In genomic region chr6:144311754-144312153, GRCm38 (mm10) we compare ENCODE assay signal across 20 mouse cellular contexts.
DNase-seq lines count a peak whose midpoint lies in the region; ATAC-seq and TF ChIP-seq lines count a peak whose summit lies in the region.
"Had no signal": no experiment of that assay in that cellular context is flagged by ENCODE, and none has a peak within 500 bp of the region (broad histone marks: within the 10 kb centered on the region; RNA-seq: fewer than 3 reads in every experiment).

No protein-coding gene starts in this region.

- no peak overlapping the region for H3K4me3 ChIP-seq in hindbrain, embryonic 14.5 days (replicated peaks; ENCODE audit: low read length)
- H3K4me3 ChIP-seq in hindbrain, embryonic 16.5 days (ENCODE audit: low read length), result no peak overlapping the region
- H3K4me3 ChIP-seq in forebrain, embryonic 14.5 days (ENCODE audit: low read depth, low read length), result no peak overlapping the region
- no peak overlapping the region for H3K4me3 ChIP-seq in intestine, postnatal 0 days (ENCODE audit: low read depth, low read length)
- H3K4me3 ChIP-seq in liver, embryonic 16.5 days (ENCODE audit: low read depth, low read length), result no peak overlapping the region
- no peak overlapping the region for H3K4me3 ChIP-seq in left cerebral cortex, adult 2 months
- H3K4me3 ChIP-seq: heart, embryonic 13.5 days; kidney, embryonic 15.5 days; lung, embryonic 15.5 days had no signal

- TF ChIP-seq CTCF in intestine, postnatal 0 days (IDR thresholded peaks at IDR 0.05; ENCODE audit: low read depth), result no peak
- TF ChIP-seq CTCF in left cerebral cortex, adult 2 months (IDR thresholded peaks at IDR 0.05), result no peak

- no peaks in the 10 kb centered on the region for H3K36me3 ChIP-seq in hindbrain, embryonic 14.5 days (replicated peaks; ENCODE audit: control insufficient read depth, insufficient read depth)
- no peaks in the 10 kb centered on the region for H3K36me3 ChIP-seq in hindbrain, embryonic 16.5 days (ENCODE audit: control insufficient read depth, insufficient read depth, low read length)
- no peaks in the 10 kb centered on the region for H3K36me3 ChIP-seq in forebrain, embryonic 14.5 days (ENCODE audit: control insufficient read depth, insufficient read depth, low read length)
- no peaks in the 10 kb centered on the region for H3K36me3 ChIP-seq in intestine, postnatal 0 days (ENCODE audit: control insufficient read depth, insufficient read depth)
- no peaks in the 10 kb centered on the region for H3K36me3 ChIP-seq in liver, embryonic 16.5 days (ENCODE audit: control insufficient read depth, insufficient read depth)
- H3K36me3 ChIP-seq: heart, embryonic 13.5 days; kidney, embryonic 15.5 days; lung, embryonic 15.5 days had no signal

- ATAC-seq in hindbrain, embryonic 14.5 days (ENCODE audit: low FRiP score), result no peak
- ATAC-seq in hindbrain, embryonic 16.5 days, result no peak
- no peak for ATAC-seq in forebrain, embryonic 14.5 days
- ATAC-seq in intestine, postnatal 0 days, result peak; percentile 74
- ATAC-seq in liver, embryonic 16.5 days (ENCODE audit: low read depth), result peak; percentile 89

- H3K9ac ChIP-seq in hindbrain, embryonic 14.5 days, result no peak overlapping the region
- no peak overlapping the region for H3K9ac ChIP-seq in hindbrain, embryonic 16.5 days (ENCODE audit: low read depth, low read length)
- H3K9ac ChIP-seq in forebrain, embryonic 14.5 days (ENCODE audit: low read length), result no peak overlapping the region; the same call in 1 of the 2 replicates
- H3K9ac ChIP-seq in intestine, postnatal 0 days (ENCODE audit: low read depth, low read length), result no peak overlapping the region
- H3K9ac ChIP-seq in liver, embryonic 16.5 days (ENCODE audit: low read depth, low read length), result no peak overlapping the region
- H3K9ac ChIP-seq: heart, embryonic 13.5 days; kidney, embryonic 15.5 days; lung, embryonic 15.5 days had no signal

- 56% methylated on average over 4 of the region's 4 CpGs for WGBS in hindbrain, embryonic 14.5 days
- WGBS in hindbrain, embryonic 16.5 days, result 53% methylated on average over 4 of the region's 4 CpGs
- WGBS in forebrain, embryonic 14.5 days, result 48% methylated on average over 4 of the region's 4 CpGs
- 41% methylated on average over 4 of the region's 4 CpGs for WGBS in intestine, postnatal 0 days
- 51% methylated on average over 4 of the region's 4 CpGs for WGBS in liver, embryonic 16.5 days (ENCODE audit: insufficient replicate concordance)

- no peaks in the 10 kb centered on the region for H3K27me3 ChIP-seq in hindbrain, embryonic 14.5 days (ENCODE audit: control insufficient read depth, insufficient read depth, low read length)
- H3K27me3 ChIP-seq in hindbrain, embryonic 16.5 days (replicated peaks; ENCODE audit: control insufficient read depth, insufficient read depth, low read length), result no peaks in the 10 kb centered on the region
- no peaks in the 10 kb centered on the region for H3K27me3 ChIP-seq in forebrain, embryonic 14.5 days (replicated peaks; ENCODE audit: control insufficient read depth, insufficient read depth, low read length)
- H3K27me3 ChIP-seq in intestine, postnatal 0 days (replicated peaks; ENCODE audit: control insufficient read depth, insufficient read depth, low read length), result no peaks in the 10 kb centered on the region
- no peaks in the 10 kb centered on the region for H3K27me3 ChIP-seq in liver, embryonic 16.5 days (ENCODE audit: control insufficient read depth, insufficient read depth, low read depth, low read length)
- H3K27me3 ChIP-seq: CH12.LX; heart, embryonic 13.5 days; kidney, embryonic 15.5 days; lung, embryonic 15.5 days had no signal

- intact Hi-C loops in left cerebral cortex, adult 2 months (cut with DNase I), result no loop called here

- no peaks in the 10 kb centered on the region for H3K9me3 ChIP-seq in hindbrain, embryonic 14.5 days (ENCODE audit: control insufficient read depth, low read length)
- H3K9me3 ChIP-seq in hindbrain, embryonic 16.5 days (ENCODE audit: control insufficient read depth, low read length), result no peaks in the 10 kb centered on the region
- no peaks in the 10 kb centered on the region for H3K9me3 ChIP-seq in forebrain, embryonic 14.5 days (replicated peaks; ENCODE audit: control insufficient read depth, low read length)
- no peaks in the 10 kb centered on the region for H3K9me3 ChIP-seq in intestine, postnatal 0 days (ENCODE audit: control insufficient read depth)
- H3K9me3 ChIP-seq in liver, embryonic 16.5 days (replicated peaks; ENCODE audit: control insufficient read depth, low read length), result no peaks in the 10 kb centered on the region
- H3K9me3 ChIP-seq: heart, embryonic 13.5 days; kidney, embryonic 15.5 days; lung, embryonic 15.5 days had no signal

- no peak overlapping the region for H3K4me2 ChIP-seq in hindbrain, embryonic 14.5 days (replicated peaks)
- H3K4me2 ChIP-seq in hindbrain, embryonic 16.5 days (ENCODE audit: low read length), result no peak overlapping the region
- H3K4me2 ChIP-seq in forebrain, embryonic 14.5 days (ENCODE audit: low read length), result no peak overlapping the region
- no peak overlapping the region for H3K4me2 ChIP-seq in intestine, postnatal 0 days (replicated peaks; ENCODE audit: low read depth)
- no peak overlapping the region for H3K4me2 ChIP-seq in liver, embryonic 16.5 days (ENCODE audit: low read depth, low read length)
- H3K4me2 ChIP-seq: heart, embryonic 13.5 days; kidney, embryonic 15.5 days; lung, embryonic 15.5 days had no signal

- DNase-seq in hindbrain, embryonic 14.5 days (ENCODE audit: low spot score), result no peak
- no peak for DNase-seq in forebrain, embryonic 14.5 days (ENCODE audit: low spot score)
- no peak for DNase-seq in cerebellum, postnatal 4 days (ENCODE audit: low spot score in 2 of 2)
- no peak for DNase-seq in left cerebral cortex, adult 2 months (ENCODE audit: extremely low spot score in 1 of 2, low spot score in 2 of 2)
- DNase-seq in retina, embryonic 14.5 days (ENCODE audit: low spot score), result no peak
- DNase-seq: adrenal gland, postnatal 25 days; cerebellum, adult 11-12 months; cerebellum, postnatal 25 days; gastrocnemius, postnatal 10 days; heart, postnatal 4 days; left cerebral cortex, postnatal 4 days; lung, postnatal 4 days; retina, postnatal 1 day had no signal

- H3K4me1 ChIP-seq in hindbrain, embryonic 14.5 days (replicated peaks; ENCODE audit: control insufficient read depth, insufficient read depth, low read length), result 0 out of 2 replicates have a peak, but pooled peaks cover 6% of the 10 kb centered on the region
- no peaks in the 10 kb centered on the region for H3K4me1 ChIP-seq in hindbrain, embryonic 16.5 days (ENCODE audit: control insufficient read depth, insufficient read depth, low read depth, low read length)
- H3K4me1 ChIP-seq in forebrain, embryonic 14.5 days (ENCODE audit: control insufficient read depth, insufficient read depth, low read length), result peaks cover 16% of the 10 kb centered on the region
- no peaks in the 10 kb centered on the region for H3K4me1 ChIP-seq in intestine, postnatal 0 days (replicated peaks; ENCODE audit: control insufficient read depth, insufficient read depth, low read length)
- H3K4me1 ChIP-seq in liver, embryonic 16.5 days (ENCODE audit: control insufficient read depth, low read depth, low read length), result no peaks in the 10 kb centered on the region
- H3K4me1 ChIP-seq: heart, embryonic 13.5 days; kidney, embryonic 15.5 days had no signal

- 0 out of 2 replicates have a peak overlapping the region, but pooled peaks have one; percentile 51 for H3K27ac ChIP-seq in hindbrain, embryonic 14.5 days
- H3K27ac ChIP-seq in hindbrain, embryonic 16.5 days (ENCODE audit: low read depth, low read length), result no peak overlapping the region
- H3K27ac ChIP-seq in forebrain, embryonic 14.5 days (ENCODE audit: low read depth, low read length), result peak overlapping the region; percentile 39; the same call in 1 of the 2 replicates
- H3K27ac ChIP-seq in intestine, postnatal 0 days (ENCODE audit: low read depth, low read length), result no peak overlapping the region; the same call in 1 of the 2 replicates
- H3K27ac ChIP-seq in liver, embryonic 16.5 days (ENCODE audit: low read length), result peak overlapping the region; percentile 71
- no peak overlapping the region for H3K27ac ChIP-seq in left cerebral cortex, adult 2 months
- H3K27ac ChIP-seq: heart, embryonic 13.5 days; kidney, embryonic 15.5 days; lung, embryonic 15.5 days had no signal

Comparison
In these comparisons a context has a peak if more than half of its experiments do, and no peak if none do; other contexts are left out.
1. H3K27ac ChIP-seq: peak in hindbrain, embryonic 14.5 days (single experiment), forebrain, embryonic 14.5 days (single experiment) and liver, embryonic 16.5 days (single experiment); none in hindbrain, embryonic 16.5 days (single experiment), intestine, postnatal 0 days (single experiment) and left cerebral cortex, adult 2 months (single experiment).
2. ATAC-seq: peak in intestine, postnatal 0 days (single experiment) and liver, embryonic 16.5 days (single experiment); none in hindbrain, embryonic 14.5 days (single experiment), hindbrain, embryonic 16.5 days (single experiment) and forebrain, embryonic 14.5 days (single experiment).